Mouse (Mus musculus) frontal cortex, postnatal 10 days (tissue): Measurements from ENCODE around the gene Gm3646.
A peak's percentile ranks its signal among the peaks of the same experiment; 100 is the strongest.

Experiments
- DNase-seq, 2 experiments: peaks; one replicate each; pipeline ENCODE4 v3.0.0; 2022; ENCODE audit warnings: low spot score in 2 of 2, mixed read lengths in 1 of 2

Gene Gm3646

DNA sequence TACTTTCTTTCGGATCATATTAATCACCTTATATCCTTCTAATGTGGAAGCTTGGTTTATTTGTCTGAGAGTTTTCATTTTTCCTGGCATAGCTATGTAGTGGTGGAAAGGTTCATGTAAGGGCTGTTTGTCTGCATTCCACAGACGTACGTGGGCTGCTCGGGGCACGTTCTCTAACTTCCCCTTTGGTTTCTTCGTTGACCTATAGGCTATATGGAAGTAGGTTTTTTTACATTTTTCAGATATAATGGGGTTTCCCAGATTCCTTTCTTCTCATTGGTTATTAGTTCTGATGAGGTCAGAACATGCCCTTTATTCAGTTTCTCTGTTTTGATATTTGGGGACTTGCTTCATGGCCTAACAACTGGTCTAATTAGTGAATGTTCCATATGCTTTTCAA, 23.3 kb downstream of the Gm3646 start:
- DNase-seq, result no peak

DNA sequence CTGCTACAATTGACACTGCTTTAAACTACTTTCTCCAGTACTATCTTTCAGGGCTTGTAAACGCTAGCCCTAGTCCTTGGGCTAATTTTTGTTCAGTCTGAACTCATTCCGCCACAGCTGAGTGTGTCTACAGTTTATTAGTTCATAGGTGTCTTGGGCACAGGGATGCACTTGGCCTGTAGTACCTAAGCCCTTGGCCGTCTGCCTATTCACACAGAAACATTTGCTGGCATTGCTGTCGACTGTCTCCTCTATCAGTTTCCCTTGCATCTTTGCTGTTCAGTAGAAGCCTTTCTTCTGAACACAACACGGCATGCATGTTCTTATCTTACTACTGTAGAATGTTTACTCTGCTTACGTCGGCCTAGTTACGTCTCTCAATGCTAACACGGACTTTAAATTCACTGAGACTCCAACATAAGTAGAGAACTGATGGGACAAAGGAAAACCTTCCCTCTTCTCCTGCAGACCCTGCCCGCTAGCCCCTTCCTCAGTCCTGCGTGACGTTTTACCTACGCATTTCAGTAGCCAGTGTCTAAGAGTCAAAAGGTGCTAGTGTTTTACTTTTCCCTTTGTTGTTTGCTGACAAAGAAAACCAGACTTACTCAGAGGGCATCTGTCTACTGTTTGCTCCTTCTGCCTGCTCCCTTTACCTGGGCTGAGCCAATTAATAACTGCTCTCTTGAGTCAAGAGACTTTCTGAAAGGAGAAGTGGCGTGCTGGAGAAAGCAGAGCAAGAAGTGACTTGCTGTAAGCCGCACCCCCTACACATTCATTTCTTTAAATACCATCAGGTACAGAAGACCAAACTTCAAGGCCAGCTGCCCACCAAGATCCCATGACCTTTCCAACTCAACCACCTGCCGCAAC, 25.8 kb downstream of the Gm3646 start:
- no peak for DNase-seq

DNA sequence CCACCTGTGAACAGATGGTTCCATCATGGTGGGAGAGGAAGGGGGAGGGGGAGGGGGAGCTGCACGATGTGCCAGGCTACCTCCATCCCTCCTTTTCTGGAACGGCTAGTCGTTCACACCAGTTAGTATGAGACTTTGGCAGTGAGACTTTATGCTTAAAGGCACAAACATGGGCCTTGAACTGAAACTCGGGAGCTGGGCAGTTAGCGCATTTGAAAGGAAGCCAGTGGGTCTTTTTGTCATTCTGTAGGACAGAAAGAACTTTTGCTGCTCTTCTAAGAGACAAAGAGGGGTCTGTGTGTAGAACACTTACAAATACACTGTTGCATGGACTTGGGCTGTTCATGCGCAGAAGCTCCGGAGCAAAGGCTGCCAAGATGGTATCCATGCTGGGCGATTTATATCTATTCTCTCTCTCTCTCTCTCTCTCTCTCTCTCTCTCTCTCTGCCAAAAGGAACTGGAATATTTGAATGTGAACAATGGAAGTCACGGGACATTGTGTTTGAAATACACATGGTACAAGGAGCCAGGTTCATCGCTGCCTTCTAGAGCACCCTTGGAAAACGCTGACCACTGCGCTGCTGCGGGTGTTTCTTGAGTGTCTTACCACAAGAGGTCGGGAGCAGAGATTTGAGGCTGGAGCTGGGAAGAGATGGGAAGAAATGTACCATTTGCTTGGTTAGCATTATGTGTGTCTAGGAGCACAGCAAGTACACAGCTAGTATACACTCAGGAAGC, 31.0 kb downstream of the Gm3646 start:
- DNase-seq, result no peak

DNA sequence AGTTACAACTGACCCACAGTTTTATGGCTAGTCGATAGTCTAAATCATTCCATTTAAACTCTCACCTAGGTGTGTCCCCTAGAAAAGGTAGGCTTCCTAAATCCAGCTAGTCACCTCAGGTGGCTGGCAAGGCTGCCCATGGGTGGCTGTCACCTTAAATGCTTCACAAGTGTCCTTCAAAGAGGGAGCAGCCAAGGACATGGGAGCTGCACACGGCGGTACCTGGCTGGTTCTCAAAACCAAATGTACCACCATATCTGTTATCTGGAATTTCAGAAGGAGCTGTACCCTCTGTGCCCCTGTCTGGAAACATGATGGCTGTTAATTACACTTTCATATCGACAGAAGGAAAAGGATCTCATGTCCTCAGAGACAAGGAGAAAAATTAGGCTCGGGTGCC, 31.6 kb downstream of the Gm3646 start:
- DNase-seq, result no peak

DNA sequence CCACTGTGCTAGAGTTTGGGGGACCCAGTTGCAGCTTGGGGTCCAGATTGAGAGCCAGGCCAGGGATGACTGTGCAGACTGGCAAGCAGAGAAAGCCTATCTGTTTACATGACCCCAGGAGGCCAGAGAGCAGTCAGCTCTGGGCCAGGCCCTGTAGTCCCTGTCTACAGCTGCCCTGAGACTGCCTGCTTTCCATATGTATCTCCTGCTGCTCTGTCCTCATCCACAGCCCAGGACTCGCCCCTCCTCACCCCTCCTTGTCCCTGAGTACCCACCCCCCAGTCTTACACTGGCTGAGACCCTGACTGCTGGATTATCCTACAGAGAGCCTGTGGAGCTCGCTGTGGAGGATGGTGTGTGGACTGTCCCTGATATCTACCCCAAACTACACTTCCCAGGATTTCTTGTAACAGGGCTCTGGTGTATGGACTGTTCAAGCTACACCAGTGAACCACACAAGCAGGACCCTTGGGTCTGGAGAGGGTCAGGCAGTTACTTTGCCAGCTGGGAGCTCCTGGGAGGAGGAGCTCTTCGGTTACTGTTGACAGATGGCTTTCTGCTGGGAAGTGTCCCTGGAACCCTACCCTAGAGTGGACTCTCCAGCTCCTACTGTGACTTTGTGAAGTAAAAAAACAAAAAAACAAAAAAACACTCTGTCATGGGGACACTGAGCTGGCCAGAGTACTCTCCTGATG, 32.6 kb downstream of the Gm3646 start:
- DNase-seq, result no peak

DNA sequence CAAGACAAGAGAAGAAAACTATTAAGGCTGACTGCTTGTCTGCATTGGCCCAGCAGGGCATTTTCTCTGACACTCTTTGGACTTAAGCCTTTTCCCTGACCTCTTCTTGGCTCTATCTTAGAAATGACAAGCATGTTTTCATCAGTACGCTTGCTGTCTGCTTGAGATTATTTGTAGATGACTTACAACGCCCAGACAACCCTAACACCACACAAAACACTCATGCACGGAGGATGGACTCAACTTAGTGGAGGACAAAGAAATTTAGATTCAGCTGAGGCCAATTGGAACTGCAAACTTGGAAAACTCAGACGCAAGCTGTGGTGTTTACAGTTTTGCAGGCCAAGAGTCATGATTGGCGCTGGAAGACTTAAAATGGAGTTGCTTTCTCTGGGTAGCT, 34.7 kb downstream of the Gm3646 start:
- DNase-seq, result no peak

DNA sequence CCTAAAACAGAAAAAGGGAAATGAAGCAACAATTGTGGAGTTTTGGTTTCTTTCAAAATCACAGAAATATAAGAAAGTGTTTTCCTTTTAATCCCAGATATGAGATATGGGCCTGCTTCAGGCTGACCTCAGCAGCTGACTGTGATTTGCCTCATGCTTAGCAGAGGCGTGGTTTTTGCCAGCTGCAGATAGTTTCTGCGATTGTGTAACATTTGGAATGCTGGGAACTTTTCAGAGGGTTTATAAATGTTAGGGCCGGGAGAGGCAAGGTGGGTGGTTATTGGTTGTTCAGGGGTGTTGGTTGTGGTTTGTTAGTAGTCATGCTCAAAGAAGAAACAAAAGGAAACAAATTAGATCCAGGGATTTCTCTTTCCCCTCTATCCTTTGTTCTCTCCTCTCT, 37.1 kb downstream of the Gm3646 start:
- DNase-seq, result no peak

GRCm38 (mm10) chr1:39765854-39766493, 39.2 kb downstream of the Gm3646 start:
- DNase-seq, result no peak

- peak; percentile 69 to 83 for DNase-seq
Observed at GRCm38 (mm10) chr1:39762025-39762370, 43.1 kb downstream of the Gm3646 start.

GRCm38 (mm10) chr1:39761211-39762024, 43.7 kb downstream of the Gm3646 start:
- DNase-seq, result peak in 1 of 2 experiments; percentile 63

DNA sequence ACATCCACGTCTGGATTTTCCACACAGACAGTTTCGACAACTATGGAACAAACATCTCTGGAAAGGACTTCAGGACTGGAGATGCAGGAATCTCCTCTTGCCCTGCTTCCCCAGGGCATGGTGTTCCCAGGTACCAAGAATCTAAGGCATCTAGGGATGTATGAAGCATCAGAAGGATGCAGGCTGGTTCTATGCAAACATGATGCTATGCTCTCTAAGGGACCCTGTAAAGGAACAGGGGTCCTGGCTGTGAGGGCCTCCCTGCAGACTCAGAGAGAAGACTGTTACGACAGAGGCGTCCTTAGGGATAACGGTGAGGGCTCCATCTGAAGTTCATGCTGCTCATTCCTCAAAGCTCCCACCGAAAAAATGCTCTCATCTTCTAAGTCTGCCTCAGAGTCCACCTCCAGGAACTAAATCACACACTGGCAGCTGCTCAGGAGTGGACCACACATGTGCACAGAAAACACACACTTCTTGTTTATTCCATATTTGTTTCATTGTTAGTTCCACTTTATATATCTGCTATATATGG, 44.9 kb downstream of the Gm3646 start:
- no peak for DNase-seq

GRCm38 (mm10) chr1:39759231-39760175, 45.6 kb downstream of the Gm3646 start:
- DNase-seq, result no peak

DNA sequence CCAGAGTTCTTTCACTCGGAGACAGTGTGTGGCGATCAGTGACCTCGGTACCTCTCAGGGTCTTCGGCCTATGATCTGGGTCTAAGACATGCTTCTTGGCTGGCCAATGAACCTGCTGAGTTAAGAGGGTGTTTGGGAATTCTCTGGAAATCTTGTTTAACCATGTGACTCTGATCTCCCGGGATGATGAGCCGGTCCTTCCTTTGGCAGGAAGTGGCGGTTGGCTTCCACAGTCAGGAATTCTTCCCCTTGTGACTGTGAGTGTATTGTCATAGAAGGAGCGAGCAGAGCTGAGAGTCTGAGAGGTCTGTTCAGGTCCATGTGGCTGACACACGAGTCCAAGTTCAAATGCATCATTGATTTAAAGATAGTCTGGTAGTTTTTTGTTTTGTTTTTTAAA, 46.9 kb downstream of the Gm3646 start:
- DNase-seq, result no peak

GRCm38 (mm10) chr1:39756952-39757351, 48.2 kb downstream of the Gm3646 start:
- no peak for DNase-seq

DNA sequence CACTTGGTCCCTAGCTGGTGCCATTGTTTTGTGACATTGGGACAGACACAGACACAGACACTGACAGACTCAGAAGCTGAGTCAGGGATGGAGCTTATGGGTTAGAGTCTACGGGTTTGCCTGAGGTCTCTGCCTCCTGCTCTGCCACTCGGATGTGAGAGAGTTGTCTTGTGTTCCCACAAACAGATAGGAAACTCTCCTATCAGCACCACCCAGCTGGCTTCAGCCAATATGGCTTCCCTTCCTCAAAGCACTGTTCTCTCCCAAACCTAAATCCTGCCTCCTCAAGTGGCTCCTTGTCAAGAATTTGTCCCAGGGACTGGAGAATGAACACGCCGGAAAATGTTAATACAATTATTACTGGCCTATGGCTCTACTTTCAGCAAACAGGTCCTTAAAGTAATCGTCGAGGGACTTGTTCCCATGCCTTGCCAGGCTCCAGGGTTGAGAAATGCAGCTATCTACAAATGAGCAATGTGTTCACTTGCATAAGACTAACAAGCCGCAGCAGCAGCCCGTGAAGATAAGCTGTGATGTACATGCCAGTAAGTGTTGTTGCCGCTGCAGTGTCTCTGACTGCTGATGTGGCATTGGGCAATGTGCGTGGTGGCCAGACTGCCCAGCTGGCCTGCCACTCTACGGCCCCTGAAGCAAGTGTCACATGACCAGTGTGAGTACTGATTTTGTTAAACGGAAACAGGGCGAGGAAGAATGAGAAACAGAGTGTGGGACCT, 50.7 kb downstream of the Gm3646 start:
- DNase-seq, result no peak
